Mouse (Mus musculus) embryonic facial prominence, embryonic 11.5 days (tissue): ENCODE measurements around the gene Fem1a. TPM values are rescaled to one million over a fixed set of nuclear protein-coding genes. Genes with fewer than 3 reads are reported as not detected.

ENCODE experiments used
- ATAC-seq: fragments of 200-750 bp; cut with Nextera tagmentation; replicated peaks from 2 replicates; pipeline ENCODE4 v1.8.0; 2017; ENCODE audit warnings: low read depth; ENCODE audit not compliant: insufficient number of reproducible peaks, low FRiP score, low TSS enrichment
- DNase-seq: peaks from one replicate; pipeline ENCODE4 v3.0.0-alpha.2; 2015; ENCODE audit warnings: low spot score
- H3K27ac ChIP-seq: fragments of 300-500 bp; sonication (generic); replicated peaks from 2 replicates; pipeline ENCODE4 v1.5.1; 2014; ENCODE audit warnings: mild to moderate bottlenecking, low read depth, low read length, control low read depth
- H3K27me3 ChIP-seq: fragments of 300-500 bp; sonication (generic); 2 replicates; pipeline ENCODE4 v1.6.1; 2014; ENCODE audit warnings: mild to moderate bottlenecking, low read length, moderate library complexity, mixed read lengths; ENCODE audit not compliant: control insufficient read depth, insufficient read depth
- H3K36me3 ChIP-seq: fragments of 300-500 bp; sonication (generic); replicated peaks from 2 replicates; pipeline ENCODE4 v1.6.1; 2014; ENCODE audit warnings: low read depth, mild to moderate bottlenecking, low read length, moderate library complexity, mixed read lengths; ENCODE audit not compliant: control insufficient read depth, insufficient read depth
- H3K4me1 ChIP-seq: fragments of 300-500 bp; sonication (generic); 2 replicates; pipeline ENCODE4 v1.6.1; 2014; ENCODE audit warnings: low read length, mixed read lengths; ENCODE audit not compliant: control insufficient read depth, insufficient read depth
- H3K4me2 ChIP-seq: fragments of 300-500 bp; sonication (generic); 2 replicates; pipeline ENCODE4 v1.6.1; 2014; ENCODE audit warnings: low read depth, mild to moderate bottlenecking, control low read depth, low read length, moderate library complexity
- H3K4me3 ChIP-seq: fragments of 300-500 bp; sonication (generic); 2 replicates; pipeline ENCODE4 v1.5.1; 2014; ENCODE audit warnings: low read depth, low read length, control low read depth
- H3K9ac ChIP-seq: fragments of 300-500 bp; sonication (generic); replicated peaks from 2 replicates; pipeline ENCODE4 v1.6.1; 2014; ENCODE audit warnings: mild to moderate bottlenecking, control low read depth, low read length
- H3K9me3 ChIP-seq: fragments of 300-500 bp; sonication (generic); replicated peaks from 2 replicates; pipeline ENCODE4 v1.6.1; 2016; ENCODE audit warnings: mild to moderate bottlenecking, low read length, inconsistent platforms, mixed read lengths; ENCODE audit not compliant: control insufficient read depth
- WGBS: fragments of 180-500 bp; shearing (Covaris S2); extraction: QIAGEN DNeasy Blood & Tissue Kit; methylation state at CpG from one replicate; pipeline ENCODE4 v1.1.7; 2014; 5-methylcytosine and 5-hydroxymethylcytosine counted together
- polyA plus RNA-seq: library from polyadenylated mRNA; unstranded; fragments of >200 nt; fragmentation: Nextera tagmentation; extraction: Ambion mirVana; gene quantifications from 2 replicates; pipeline ENCODE4 v1.2.1, GENCODE M21; 2014

Fem1a gene
- polyA plus RNA-seq, 1 experiment from 2014 or later: 10.1 TPM

GRCm38 (mm10) chr17:56293291-56293690 is 36.7 kb downstream of the Fem1a start:
- Histone ChIP-seq H3K4me1 (no peaks in the 10 kb centered on the region; the same call in 1 of the 2 replicates), H3K9me3 (no peaks in the 10 kb centered on the region), H3K4me2 (no peak overlapping the region), H3K27ac (no peak overlapping the region), H3K9ac (no peak overlapping the region), H3K4me3 (no peak overlapping the region), H3K27me3 (no peaks in the 10 kb centered on the region), H3K36me3 (no peaks in the 10 kb centered on the region)
- WGBS: 54% methylated on average over 1 of the region's 1 CpGs
- ATAC-seq (no peak), DNase-seq (no peak)

GRCm38 (mm10) chr17:56294241-56294640 is 37.6 kb downstream of the Fem1a start:
- no peaks in the 10 kb centered on the region for H3K27me3 ChIP-seq
- no peaks in the 10 kb centered on the region for H3K36me3 ChIP-seq
- H3K27ac ChIP-seq: no peak overlapping the region
- no peak overlapping the region for H3K9ac ChIP-seq
- H3K4me1 ChIP-seq: no peaks in the 10 kb centered on the region; the same call in 1 of the 2 replicates
- H3K4me3 ChIP-seq: no peak overlapping the region
- no peak for DNase-seq
- ATAC-seq: no peak
- H3K9me3 ChIP-seq: no peaks in the 10 kb centered on the region
- 94% methylated on average over 19 of the region's 19 CpGs for whole genome bisulfite sequencing
- H3K4me2 ChIP-seq: no peak overlapping the region

GRCm38 (mm10) chr17:56296201-56296600 is 39.6 kb downstream of the Fem1a start:
- no peaks in the 10 kb centered on the region for H3K9me3 ChIP-seq
- H3K4me3 ChIP-seq: no peak overlapping the region
- no peaks in the 10 kb centered on the region for H3K36me3 ChIP-seq
- no peaks in the 10 kb centered on the region for H3K4me1 ChIP-seq
- no peaks in the 10 kb centered on the region for H3K27me3 ChIP-seq
- 60% methylated on average over 1 of the region's 1 CpGs for WGBS
- ATAC-seq: no peak
- no peak for DNase-seq
- H3K27ac ChIP-seq: no peak overlapping the region
- H3K9ac ChIP-seq: no peak overlapping the region
- no peak overlapping the region for H3K4me2 ChIP-seq

DNA sequence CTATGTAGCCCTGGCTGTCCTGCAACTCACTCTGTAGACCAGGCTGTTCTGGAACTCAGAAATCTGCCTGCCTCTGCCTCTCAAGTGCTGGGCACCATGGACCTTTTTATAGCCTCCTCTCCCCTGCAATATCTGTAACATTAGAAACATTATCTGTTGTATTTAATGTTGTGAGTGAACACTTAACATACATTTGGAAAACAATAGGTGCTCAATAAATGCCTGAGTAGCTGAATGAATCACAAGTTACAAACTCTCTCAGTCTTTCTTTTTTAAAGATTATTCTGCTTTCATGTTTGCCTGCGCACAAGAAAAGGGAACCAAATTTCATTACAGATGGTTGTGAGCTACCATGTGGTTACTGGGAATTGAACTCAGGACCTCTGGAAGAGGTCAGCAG is 41.6 kb downstream of the Fem1a start:
- Histone ChIP-seq H3K36me3 (no peaks in the 10 kb centered on the region), H3K27me3 (no peaks in the 10 kb centered on the region), H3K4me3 (no peak overlapping the region), H3K9ac (no peak overlapping the region), H3K4me1 (peaks cover 4% of the 10 kb centered on the region; the same call in 1 of the 2 replicates), H3K4me2 (no peak overlapping the region), H3K9me3 (no peaks in the 10 kb centered on the region), H3K27ac (no peak overlapping the region)
- 100% methylated on average over 1 of the region's 1 CpGs for WGBS
- no peak for DNase-seq
- ATAC-seq: no peak

DNA sequence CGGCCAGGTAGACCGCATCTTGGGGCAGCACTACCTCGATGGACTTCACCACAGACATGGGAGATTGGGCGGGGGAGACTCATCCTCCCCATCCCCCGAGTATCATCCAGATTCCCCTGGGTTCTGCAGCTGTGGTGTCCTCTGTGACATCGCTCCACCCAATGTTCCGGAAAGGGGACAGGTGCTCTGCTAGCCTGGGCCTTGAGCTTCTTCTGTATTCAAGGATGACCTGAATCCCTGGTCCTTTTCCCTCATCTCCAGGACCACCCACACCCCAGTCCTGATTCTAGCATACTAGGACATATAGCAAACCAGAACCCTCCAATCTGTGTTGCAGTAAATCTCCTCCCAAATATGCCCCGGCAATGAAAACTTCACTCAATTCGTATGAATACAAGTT is 43.6 kb downstream of the Fem1a start, which contains the start of gene Arrdc5:
TSS of gene Arrdc5 (minus strand) at position 101 of the 400 bp plus-strand sequence.
- ATAC-seq (no peak), DNase-seq (no peak)
- H3K4me1 ChIP-seq: peaks cover 6% of the 10 kb centered on the region
- H3K9ac ChIP-seq: no peak within 1 kb of the TSS
- H3K36me3 ChIP-seq: no peaks in the 10 kb centered on the region
- H3K27me3 ChIP-seq: no peaks in the 10 kb centered on the region
- no peak within 1 kb of the TSS for H3K4me3 ChIP-seq
- H3K27ac ChIP-seq: no peak within 1 kb of the TSS
- H3K9me3 ChIP-seq: no peaks in the 10 kb centered on the region
- no peak within 1 kb of the TSS for H3K4me2 ChIP-seq
- 90% methylated on average over 9 of the region's 9 CpGs for WGBS

DNA sequence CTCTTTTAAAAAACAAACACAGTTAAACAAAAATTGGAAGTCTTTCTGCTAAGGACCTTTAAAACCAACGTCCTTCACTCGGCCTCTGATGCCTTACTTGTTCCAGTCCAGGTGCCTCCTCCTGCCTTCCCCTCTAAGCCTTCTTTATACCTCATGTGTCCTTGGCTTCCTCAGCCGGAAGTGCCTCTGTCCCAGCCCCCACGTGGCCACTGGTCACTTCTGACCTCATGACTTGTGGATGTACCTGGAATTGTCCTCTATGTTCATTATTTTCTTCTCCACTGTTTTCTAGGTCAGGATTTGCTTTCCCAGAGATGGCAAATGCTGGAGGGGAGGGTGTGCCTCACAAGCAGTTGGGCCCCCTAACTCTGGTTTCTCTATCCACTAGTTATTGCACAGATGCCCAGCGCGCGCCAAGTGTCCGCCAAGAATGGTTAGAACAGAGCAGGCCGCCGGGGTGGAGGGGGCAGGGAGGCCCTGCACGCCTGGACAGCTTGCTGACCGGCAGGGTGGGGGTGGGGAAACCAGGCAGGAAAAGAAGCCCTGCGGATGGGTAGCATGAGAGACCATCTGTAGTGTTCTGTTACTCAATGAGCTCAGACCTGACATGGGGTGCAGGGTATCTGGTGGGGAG is 45.9 kb downstream of the Fem1a start:
- DNase-seq: peak; percentile 42
- peak; percentile 35; the same call in 1 of the 2 replicates for ATAC-seq
- Histone ChIP-seq H3K4me2 (peak overlapping the region; percentile 92), H3K27me3 (no peaks in the 10 kb centered on the region), H3K4me1 (peaks cover 7% of the 10 kb centered on the region), H3K9ac (peak overlapping the region; percentile 41), H3K36me3 (no peaks in the 10 kb centered on the region), H3K9me3 (no peaks in the 10 kb centered on the region), H3K4me3 (peak overlapping the region; percentile 79), H3K27ac (peak overlapping the region; percentile 89)
- 23% methylated on average over 13 of the region's 13 CpGs for WGBS

DNA sequence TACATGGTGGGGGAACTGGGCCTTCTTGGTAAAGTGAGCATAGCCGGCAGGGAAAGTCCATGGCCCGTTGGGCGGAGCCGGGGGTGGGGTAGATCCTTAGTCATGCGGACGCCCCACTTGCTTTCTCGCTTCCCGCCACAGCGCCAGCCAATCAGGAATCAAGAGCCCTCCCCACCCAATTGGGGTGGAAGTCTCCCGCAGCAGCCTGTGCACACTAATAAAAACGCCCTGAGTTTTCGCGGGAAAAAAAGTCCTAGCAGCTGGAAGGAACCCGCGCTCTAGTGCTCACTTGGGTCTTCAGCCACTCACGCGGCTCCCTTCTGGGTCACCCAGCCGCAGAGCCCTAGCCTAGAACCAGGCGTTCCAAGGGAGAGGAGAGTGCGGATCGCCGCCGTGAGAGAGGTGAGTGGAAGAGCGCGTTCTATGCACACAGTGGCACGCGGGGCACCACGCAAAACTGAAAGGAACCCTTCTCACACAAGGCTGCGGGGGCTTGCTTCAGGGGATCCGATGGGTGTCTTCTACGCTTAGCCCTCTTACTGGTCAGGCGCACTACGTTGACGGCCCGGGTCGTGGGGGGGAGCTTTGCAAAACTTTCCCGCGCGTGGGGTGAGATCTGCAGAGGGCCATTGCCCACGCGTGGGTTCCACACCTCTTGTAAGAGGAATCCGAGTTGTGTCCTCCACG is 46.7 kb downstream of the Fem1a start, which contains the start of gene Uhrf1:
TSS of gene Uhrf1 (plus strand) at position 162 of the 687 bp plus-strand sequence.
- Histone ChIP-seq H3K27me3 (no peaks in the 10 kb centered on the region), H3K4me2 (peak within 1 kb of the TSS; percentile 92), H3K4me3 (peak within 1 kb of the TSS; percentile 79), H3K27ac (peak within 1 kb of the TSS; percentile 89), H3K9ac (peak within 1 kb of the TSS; percentile 85), H3K4me1 (peaks cover 7% of the 10 kb centered on the region), H3K9me3 (no peaks in the 10 kb centered on the region), H3K36me3 (peaks cover 4% of the 10 kb centered on the region)
- WGBS: under 1% methylated on average over 43 of the region's 43 CpGs
- DNase-seq: peak; percentile 96
- peak; percentile 76 for ATAC-seq
